Mouse (Mus musculus): ENCODE data around the gene Rundc3a.

- TF ChIP-seq POLR2A (IDR thresholded peaks at IDR 0.05; ENCODE audit: borderline replicate concordance, control insufficient read depth, low read depth, low read length) (no peak), CTCF (IDR thresholded peaks at IDR 0.05; ENCODE audit: control insufficient read depth, insufficient read depth, low read length) (no peak)
Observed at GRCm38 (mm10) chr11:102440255-102440654, 47.1 kb downstream of the Rundc3a start.
